Mouse (Mus musculus) monocyte, adult 5-6 weeks (primary cell): Measurements from ENCODE around the gene Chrna9. TPM values are rescaled to one million over a fixed set of nuclear protein-coding genes. Genes with fewer than 3 reads are reported as not detected.
"Not testable (repeated sequence)": the region's sequence is repeated elsewhere in the genome, so short reads cannot be mapped to it uniquely, and the experiment has no call there.

Source experiments
- ATAC-seq: fragments of 153-309, 156-312 bp; replicated peaks from 2 replicates; pipeline ENCODE4 v1.8.0; 2017; ENCODE audit warnings: mild to moderate bottlenecking; ENCODE audit not compliant: low TSS enrichment, insufficient number of reproducible peaks, severe bottlenecking, poor library complexity, low FRiP score
- total RNA-seq: library from RNA; stranded (forward); fragments of 200-1000, 200-491, 200-594 nt; gene quantifications from 3 replicates; pipeline ENCODE4 v1.2.3, GENCODE M21; 2017

Chrna9 gene
- total RNA-seq, 1 experiment from 2014 or later = not detected

DNA sequence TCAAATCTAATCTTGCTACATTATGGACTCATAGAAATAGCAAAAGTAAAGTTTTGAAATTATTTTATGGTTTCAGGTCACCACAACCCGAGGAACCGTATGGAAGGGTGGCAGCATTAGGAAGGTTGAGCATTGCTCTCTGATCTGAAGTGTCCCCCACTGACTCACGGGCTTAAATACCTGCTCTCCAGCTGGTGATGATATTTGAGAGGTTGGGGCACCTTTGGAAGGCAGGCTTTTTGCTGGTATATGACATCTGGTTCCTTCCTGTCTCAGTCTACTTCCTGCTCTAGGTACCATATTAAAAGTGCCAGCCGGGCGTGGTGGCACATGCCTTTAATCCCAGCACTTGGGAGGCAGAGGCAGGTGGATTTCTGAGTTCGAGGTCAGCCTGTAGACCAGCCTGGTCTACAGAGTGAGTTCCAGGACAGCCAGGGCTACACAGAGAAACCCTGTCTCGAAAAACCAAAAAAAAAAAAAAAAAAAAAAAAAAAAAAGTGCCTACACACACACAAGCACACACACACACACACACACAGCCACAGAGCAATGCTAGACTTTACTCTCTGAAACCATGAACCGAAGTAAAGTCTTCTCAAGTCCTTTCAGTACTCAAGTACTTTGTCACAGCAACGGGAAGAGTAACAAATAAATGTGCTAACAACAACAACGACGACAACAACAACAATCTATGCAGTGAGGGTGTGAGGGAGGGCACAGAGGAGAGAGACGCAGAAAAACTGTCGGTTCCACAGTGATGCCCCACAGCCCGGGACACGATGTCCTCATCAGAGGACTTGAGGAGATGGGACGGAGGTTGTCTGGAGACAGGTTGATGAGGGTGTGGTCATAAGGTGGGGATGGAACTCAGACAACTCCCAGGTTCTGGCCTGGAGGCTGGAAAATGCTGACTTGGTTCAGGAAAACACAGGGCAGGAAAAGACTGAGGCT, 19.7 kb downstream of the Chrna9 start:
- ATAC-seq = no peak

- ATAC-seq = peak; percentile 80
Measured at GRCm38 (mm10) chr5:65955343-65956143, 20.8 kb downstream of the Chrna9 start.

GRCm38 (mm10) chr5:65956144-65957008, 21.7 kb downstream of the Chrna9 start:
- ATAC-seq = peak; percentile 32

- ATAC-seq = no peak
Measured at GRCm38 (mm10) chr5:65958597-65958996, 23.9 kb downstream of the Chrna9 start.

GRCm38 (mm10) chr5:65959893-65960596, 25.3 kb downstream of the Chrna9 start:
- 0 out of 2 replicates have a peak, but pooled peaks have one; percentile 23 for ATAC-seq

DNA sequence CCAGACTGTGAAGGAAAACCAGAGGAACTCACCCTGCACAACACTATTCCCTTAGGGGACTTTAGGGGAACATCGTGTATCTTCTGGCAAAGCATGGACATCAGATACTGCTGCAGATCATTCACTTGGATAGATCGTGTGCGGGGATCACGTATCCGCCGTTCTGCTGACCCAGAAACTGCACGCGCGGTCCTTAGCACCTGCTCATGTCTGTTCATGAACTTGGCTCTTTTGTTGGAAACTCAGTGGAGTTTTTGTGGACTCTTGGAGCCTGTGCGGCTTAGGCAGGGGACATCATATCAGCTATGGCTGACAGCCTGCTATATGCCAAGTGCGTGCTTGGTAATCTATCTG, 25.9 kb downstream of the Chrna9 start:
- no peak for ATAC-seq

DNA sequence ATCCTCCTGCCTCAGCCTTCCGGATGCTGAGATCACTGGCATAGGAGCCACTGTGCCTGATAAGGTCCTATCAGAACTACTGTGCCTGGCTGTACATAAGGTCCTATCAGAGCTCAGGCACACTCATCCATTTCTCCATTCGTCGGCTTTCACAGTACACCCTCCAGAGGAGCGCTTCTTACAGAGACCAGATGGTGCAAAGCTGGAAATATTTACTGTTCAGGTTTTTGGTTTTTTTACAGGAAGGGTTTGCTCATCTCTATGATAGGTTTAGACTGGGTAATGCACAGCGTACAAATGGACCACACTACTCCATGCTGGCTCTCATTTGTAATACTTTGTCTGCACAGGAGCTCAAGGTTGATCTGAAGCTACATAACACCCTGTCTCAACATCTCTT, 28.6 kb downstream of the Chrna9 start:
- no peak for ATAC-seq

DNA sequence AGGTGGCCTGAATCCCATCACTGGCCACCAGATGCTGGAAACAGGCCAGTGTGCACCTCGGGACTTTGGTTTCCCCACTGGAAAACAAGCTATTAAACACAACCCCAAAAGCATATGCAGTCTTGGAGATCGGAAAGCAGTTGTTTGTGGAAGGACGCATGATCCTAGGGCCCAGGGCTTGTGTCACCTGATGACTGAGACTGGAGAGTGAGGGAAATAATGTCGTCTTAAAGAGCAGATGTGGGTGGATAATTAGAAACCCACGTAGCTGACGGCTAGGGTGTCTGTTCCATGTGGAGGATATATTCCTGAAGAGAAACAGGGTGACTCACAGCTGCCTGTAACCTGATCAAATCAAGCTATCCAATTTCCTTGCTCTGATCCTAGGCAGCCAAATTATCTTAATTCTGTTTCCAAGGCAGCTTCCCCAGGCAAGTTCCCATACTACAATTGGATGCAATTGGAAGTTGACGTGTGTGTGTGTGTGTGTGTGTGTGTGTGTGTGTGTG, 31.1 kb downstream of the Chrna9 start:
- no peak for ATAC-seq

GRCm38 (mm10) chr5:65967091-65967490, 32.4 kb downstream of the Chrna9 start:
- ATAC-seq = no peak

DNA sequence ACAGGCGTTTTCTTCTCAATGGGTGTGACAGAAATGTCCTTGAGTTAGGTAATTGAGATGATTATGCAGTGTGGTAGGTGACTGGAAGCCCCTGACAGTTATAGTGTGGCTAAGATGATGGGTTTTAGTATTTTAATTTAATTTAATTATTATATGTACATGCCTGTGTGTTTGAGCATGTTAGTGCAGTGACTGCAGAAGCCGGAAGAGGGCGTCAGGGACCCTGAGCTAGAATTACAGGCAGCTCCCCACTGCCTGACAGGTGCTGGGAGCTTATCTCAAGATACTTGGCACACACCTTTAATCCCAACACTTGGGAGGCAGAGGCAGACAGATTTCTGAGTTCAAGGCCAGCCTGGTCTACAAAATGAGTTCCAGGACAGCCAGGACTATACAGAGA, 33.3 kb downstream of the Chrna9 start:
- no peak for ATAC-seq

GRCm38 (mm10) chr5:65973189-65973588, 38.5 kb downstream of the Chrna9 start:
- ATAC-seq = no peak

DNA sequence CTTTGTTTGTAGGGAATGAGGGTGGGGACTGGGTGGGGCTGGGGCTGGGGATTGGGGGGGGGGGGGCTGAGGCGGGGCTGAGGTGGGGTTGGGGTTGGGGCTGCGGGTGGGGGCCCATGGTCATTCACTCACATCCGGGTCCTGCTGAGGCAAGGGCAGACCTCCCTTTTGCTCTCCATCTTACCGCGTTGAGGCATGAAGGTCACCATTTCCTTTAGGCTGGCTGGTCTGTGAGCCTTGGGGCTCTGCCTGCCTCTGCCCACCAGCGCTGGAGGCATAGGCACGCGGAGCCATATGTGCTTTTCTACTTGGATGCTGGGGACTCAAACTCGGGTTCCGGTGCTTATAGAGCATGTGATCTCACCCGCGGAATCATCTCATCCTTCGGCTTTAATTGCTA, 41.0 kb downstream of the Chrna9 start:
- no peak for ATAC-seq

GRCm38 (mm10) chr5:65986426-65986825, 51.7 kb downstream of the Chrna9 start:
- no peak for ATAC-seq

DNA sequence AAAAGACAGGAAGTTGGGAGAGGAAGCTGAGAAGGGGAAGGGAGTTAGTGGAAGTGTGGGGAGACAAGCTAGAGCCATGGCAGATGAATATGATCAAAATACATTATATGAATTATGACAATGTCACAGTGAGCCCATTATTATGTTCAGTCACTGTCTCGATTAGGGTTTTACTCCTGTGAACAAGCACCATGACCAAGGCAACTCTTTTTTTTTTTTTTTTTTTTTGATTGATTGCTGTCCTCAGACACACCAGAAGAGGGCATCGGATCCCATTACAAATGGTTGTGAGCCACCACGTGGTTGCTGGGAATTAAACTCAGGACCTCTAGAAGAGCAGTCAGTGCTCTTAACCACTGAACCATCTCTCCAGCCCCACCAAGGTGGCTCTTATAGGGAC, 52.3 kb downstream of the Chrna9 start:
- ATAC-seq = not testable (repeated sequence)

- ATAC-seq = peak; percentile 90
Measured at GRCm38 (mm10) chr5:65991191-65991590, 56.5 kb downstream of the Chrna9 start.

GRCm38 (mm10) chr5:65994643-65995042, 59.9 kb downstream of the Chrna9 start:
- no peak for ATAC-seq

DNA sequence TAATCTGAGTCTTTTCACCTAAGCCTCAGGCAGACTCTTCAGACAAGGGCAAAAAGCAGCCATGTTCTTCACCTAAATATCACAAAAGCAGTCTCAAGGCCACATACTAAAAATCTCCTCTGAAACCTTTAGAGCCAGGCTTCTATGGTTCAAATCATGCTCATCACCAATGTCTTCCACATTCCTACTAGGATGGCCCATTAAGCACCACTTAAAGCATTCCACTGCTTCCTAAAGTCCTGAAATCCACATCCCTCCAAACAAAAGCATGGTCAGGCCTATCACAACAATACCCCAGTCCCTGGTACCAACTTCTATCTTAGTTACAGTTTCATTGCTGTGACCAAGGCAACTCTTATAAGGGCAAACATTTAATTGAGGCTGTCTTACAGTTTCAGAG, 63.1 kb downstream of the Chrna9 start:
- ATAC-seq = no peak

GRCm38 (mm10) chr5:65999106-65999505, 64.4 kb downstream of the Chrna9 start:
- no peak for ATAC-seq
